Mouse (Mus musculus) retina, adult 2 months (tissue): ENCODE results near the gene Runx1.

Source experiments
- DNase-seq: peaks from one replicate; pipeline ENCODE4 v3.0.0-alpha.2; 2012; ENCODE audit warnings: low read depth, low spot score

The Runx1 gene

GRCm38 (mm10) chr16:92747062-92747461 lies 78.9 kb downstream of the Runx1 start:
- no peak for DNase-seq

GRCm38 (mm10) chr16:92745239-92745638 lies 80.7 kb downstream of the Runx1 start:
- no peak for DNase-seq

- no peak for DNase-seq
These were observed 81.7 kb downstream of the Runx1 start for GRCm38 (mm10) chr16:92744172-92744777.

- no peak for DNase-seq
These were observed 82.2 kb downstream of the Runx1 start for GRCm38 (mm10) chr16:92743755-92744154.

GRCm38 (mm10) chr16:92741342-92741741 lies 84.6 kb downstream of the Runx1 start:
- no peak for DNase-seq

GRCm38 (mm10) chr16:92740541-92740940 lies 85.4 kb downstream of the Runx1 start:
- DNase-seq, result no peak

- no peak for DNase-seq
These were observed 86.0 kb downstream of the Runx1 start for GRCm38 (mm10) chr16:92739997-92740396.

- DNase-seq, result no peak
These were observed 86.7 kb downstream of the Runx1 start for GRCm38 (mm10) chr16:92739071-92739793.

- no peak for DNase-seq
These were observed 87.4 kb downstream of the Runx1 start for GRCm38 (mm10) chr16:92738476-92739010.

GRCm38 (mm10) chr16:92726870-92727269 lies 99.1 kb downstream of the Runx1 start:
- no peak for DNase-seq

- no peak for DNase-seq
These were observed 101.4 kb downstream of the Runx1 start for GRCm38 (mm10) chr16:92724526-92724925.

- DNase-seq, result no peak
These were observed 105.3 kb downstream of the Runx1 start for GRCm38 (mm10) chr16:92720678-92721077.

GRCm38 (mm10) chr16:92719725-92720124 lies 106.2 kb downstream of the Runx1 start:
- DNase-seq, result no peak

- DNase-seq, result no peak
These were observed 110.1 kb downstream of the Runx1 start for GRCm38 (mm10) chr16:92715599-92716483.

GRCm38 (mm10) chr16:92710161-92710560 lies 115.8 kb downstream of the Runx1 start:
- DNase-seq, result no peak

GRCm38 (mm10) chr16:92708718-92709117 lies 117.2 kb downstream of the Runx1 start:
- DNase-seq, result no peak

- no peak for DNase-seq
These were observed 118.2 kb downstream of the Runx1 start for GRCm38 (mm10) chr16:92707712-92708111.

GRCm38 (mm10) chr16:92707146-92707545 lies 118.8 kb downstream of the Runx1 start:
- no peak for DNase-seq

GRCm38 (mm10) chr16:92705564-92706458 lies 120.1 kb downstream of the Runx1 start:
- DNase-seq, result no peak

- DNase-seq, result no peak
These were observed 122.1 kb downstream of the Runx1 start for GRCm38 (mm10) chr16:92703850-92704249.
